Mouse (Mus musculus) MN1 (cell line): ENCODE measurements around the gene Olfr69.
"Not testable (repeated sequence)": the region's sequence is repeated elsewhere in the genome, so short reads cannot be mapped to it uniquely, and the experiment has no call there.

Experiments used
- DNase-seq: peaks from one replicate; pipeline ENCODE4 v3.0.0-alpha.2; 2016; ENCODE audit warnings: low spot score

Olfr69 gene

DNA sequence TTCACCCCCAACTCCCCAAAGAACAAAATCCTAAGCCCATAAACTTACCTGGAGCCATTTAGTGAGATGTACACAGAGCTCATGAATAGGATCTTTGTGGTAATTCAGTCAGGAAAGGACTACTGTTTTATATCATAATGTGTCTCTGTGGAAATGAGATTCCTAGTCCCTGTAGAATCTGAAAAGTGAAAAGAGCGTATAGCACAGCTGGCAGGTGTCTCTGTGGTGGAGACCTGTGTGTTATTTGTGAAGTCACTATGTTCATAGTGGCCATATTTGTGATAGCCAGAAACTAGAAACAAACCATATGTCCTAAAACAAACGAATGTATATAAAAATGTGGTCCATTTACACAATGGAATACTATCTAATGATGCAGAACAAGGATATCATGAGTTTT is at the start of gene Olfr69:
TSS of gene Olfr69 (minus strand) at position 101 of the 400 bp plus-strand sequence.
- DNase-seq: no peak

DNA sequence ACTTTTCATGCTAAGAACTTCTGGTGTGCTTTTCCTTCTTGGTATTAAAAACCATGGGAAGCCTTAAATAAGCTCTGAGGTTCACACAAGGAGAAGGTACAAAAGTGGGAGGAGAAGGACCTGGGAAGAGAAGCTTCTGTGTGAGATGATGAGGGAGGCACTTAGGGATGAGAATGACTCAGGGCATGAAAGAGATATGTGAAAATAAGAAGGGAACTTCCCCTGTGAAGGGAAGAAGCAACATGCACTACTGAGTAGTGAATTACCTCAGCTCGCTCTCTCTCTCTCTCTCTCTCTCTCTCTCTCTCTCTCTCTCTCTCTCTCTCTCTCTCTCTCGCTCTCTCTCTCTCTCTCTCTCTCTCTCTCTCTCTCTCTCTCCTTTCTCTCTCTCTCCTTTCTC is 43.7 kb upstream of the Olfr69 start:
- DNase-seq: not testable (repeated sequence)

DNA sequence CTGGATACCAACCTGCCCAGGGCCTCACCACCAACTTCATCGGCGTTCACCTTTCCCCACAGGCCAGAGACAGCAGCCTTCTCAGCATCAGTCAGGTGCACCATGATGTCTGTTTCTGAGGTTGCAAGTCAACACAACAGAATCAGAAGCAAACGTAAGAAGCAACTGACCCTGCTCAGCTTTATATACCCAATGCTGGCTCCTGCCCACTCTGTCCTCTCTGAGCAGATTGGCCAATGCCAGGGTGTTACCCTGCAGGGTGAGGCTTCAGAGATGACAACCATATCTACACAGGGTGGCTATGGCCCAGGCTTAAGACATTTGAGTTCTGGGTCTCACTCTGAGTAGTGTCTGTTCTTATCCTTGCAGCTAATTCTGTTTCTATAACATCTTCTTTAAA is 42.4 kb upstream of the Olfr69 start, which contains the start of gene Hbb-bt:
TSS of gene Hbb-bt (minus strand) at position 231 of the 400 bp plus-strand sequence.
- no peak for DNase-seq

DNA sequence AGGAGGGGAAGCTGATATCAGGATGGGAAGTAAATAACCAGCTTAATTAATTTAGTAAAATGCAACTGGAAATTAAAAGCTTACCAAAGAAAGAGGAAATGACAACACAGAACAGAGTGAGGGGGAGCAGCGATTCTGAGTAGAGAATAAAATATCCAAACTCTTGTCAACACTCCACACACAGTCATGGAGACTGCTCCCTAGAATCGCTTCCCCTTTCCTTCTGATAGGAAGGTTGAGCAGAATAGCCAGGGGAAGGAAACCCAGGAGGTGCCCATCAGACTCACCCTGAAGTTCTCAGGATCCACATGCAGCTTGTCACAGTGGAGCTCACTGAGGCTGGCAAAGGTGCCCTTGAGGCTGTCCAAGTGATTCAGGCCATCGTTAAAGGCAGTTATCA is 41.8 kb upstream of the Olfr69 start:
- not testable (repeated sequence) for DNase-seq

DNA sequence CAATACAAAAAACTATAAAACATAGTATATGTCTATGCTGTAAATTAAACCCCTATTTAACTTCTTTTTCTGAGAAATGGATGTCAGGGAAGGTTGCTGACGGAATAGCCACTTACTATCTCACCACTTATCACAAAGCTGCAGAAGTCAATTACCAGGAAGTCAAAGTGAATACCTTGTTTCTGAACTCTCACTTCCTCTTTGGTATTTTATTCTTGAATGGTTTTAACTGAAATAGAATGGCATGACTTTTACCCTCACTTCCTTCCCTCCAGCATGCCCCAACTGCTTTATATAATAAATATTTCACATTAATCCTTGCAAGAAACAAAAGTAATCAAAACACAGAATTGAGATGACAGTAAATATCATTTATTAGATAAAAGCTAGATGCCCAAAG is 40.8 kb upstream of the Olfr69 start:
- DNase-seq: no peak

DNA sequence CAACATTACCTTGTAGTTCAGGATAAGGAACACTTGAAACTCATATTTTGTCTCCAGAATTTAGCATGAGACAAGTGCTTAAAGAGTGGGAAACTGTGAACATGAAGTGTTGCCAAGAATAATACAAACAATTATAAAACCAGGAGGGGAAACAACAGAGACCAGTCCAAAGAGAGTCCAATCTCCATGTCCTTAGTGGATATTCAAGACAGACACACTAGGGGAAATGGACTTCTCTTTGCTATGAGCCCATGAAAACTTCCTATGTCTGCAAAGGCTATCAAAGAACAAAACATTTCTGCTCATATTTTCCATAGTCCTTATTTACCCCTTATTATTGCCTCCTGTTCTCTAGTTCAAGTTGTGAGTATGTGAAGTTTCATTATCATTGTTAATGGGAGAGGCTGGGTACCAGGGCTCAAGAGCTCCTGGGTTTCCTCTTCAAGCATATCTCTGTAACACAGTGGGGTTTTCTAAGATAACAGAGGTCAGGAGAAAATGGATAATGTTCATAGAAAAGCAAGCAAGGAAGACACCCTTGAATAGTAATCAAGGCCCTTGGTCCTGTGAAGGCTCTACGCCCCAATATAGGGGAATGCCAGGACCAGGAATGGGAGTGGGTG is 39.9 kb upstream of the Olfr69 start:
- DNase-seq: no peak

DNA sequence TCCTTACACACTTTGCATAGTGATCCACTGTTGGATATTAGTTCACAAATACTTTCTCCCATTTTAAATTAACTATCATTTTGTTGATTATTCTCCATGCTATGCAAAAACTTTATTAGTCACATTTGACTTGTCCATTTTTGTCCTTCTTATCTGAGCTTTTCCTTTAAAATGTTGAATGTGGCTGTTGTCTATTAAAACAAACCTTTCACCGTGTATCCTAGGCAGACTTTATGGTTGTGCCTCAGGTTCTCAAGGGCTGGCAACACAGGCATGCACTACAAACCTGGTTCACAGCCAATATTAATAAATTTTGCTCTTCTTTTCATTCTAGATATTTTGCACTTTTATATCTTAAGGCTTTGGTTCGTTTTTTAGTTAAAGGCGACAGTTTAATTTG is 39.4 kb upstream of the Olfr69 start:
- DNase-seq: no peak

DNA sequence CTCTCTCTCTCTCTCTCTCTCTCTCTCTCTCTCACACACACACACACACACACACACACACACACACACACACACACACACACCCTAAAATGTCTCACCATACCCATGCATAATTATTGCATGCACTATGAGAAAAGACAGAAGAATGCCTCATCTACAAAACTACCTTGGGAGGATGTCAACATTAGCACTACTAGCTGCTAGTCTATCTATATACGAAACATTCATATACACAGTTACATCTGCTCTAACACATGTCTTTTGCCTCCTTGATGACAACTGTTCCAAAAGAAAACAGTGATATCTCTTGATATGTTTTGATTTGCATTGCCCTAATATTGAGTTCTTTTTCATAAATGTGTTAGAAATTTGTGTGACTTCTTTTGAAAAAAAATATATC is 38.9 kb upstream of the Olfr69 start:
- DNase-seq: no peak

DNA sequence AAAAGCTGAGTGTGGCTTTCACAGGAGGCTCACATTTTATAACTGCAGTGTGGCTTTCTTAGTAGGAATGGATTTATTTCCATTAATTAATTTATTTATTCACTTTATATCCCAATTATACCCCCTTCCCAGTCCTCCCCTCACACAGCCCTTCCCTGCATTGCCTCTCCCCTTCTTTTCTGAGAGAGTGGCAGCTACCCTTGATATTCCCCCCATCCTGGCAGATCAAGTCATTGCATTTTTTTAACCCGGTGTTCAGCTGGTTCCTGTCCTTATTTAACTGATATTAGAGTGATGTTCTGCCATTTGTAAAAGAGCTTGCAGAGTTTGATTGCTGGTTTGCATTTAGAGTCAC is 38.4 kb upstream of the Olfr69 start:
- no peak for DNase-seq

DNA sequence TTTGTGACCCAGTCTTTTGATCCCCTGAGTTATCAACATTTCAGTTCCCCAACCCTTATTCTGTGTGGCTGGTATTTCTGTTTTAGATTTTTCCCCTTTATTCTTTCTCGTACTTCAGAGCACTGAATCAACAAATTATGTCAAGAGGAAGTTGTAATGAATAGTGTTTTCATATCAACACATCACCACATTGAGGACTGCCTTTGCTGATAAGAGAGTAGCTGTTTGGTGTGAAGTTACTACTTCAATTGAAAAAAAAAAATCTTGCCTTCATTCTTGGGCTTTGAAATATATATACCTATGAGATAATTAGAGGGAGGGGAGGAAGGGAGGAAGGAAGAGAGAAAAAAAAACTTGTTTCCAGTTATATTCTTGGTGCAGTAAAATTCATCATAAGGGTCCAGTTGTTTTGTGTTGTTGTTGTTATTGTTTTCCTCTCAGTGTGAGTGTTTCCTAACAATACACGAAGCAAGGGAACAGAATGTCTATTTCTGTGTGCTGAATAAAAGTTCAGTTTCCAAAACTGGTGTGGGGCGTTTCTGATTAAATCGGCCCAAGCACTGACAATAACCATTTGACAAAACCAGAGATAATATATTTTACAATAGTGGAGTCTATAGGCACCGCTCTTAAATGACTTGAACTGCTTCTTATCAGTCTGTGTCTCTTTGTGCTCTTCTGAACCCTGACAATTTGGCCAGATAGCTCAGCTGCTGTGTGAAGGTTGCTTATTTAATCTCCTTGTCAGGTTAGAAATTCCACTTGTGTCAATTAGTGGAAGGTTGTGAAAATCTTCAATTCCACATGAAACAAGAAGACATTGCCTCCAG is 37.8 kb upstream of the Olfr69 start:
- no peak for DNase-seq

DNA sequence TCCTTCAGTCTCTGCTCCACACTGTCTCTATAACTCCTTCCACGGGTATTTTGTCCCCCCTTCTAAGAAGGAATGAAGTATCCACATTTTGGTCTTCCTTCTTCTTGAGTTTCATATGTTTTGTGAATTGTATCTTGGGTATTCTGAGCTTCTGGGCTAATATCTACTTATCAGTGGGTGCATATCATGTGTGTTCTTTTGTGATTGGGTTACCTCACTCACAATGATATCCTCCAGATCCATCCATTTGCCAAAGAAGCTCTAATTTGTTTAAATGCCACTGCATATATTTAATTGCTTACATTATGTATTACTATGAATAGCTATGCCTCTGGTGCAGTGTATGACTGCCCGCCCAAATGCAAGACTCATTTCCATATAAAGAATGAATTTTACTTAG is 36.7 kb upstream of the Olfr69 start:
- DNase-seq: not testable (repeated sequence)

DNA sequence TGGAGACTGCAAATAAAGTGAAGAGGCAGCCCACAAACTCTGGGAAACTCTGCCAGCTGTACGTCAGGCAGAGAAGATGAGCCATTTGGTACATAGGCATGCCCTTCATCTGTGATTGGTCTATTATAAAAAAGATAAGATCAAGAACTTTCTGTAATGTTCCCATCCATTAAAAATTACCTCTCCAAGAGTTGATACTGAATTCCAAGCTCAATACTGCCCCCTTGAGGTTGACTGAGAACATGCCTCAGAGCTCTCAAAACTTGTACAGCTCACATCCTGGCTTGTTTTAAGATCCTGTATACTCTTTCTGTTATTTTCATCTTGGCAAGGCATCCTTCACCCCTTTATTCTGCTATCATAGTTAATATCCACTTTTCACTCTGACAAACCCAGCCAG is 35.5 kb upstream of the Olfr69 start:
- peak; percentile 50 for DNase-seq

DNA sequence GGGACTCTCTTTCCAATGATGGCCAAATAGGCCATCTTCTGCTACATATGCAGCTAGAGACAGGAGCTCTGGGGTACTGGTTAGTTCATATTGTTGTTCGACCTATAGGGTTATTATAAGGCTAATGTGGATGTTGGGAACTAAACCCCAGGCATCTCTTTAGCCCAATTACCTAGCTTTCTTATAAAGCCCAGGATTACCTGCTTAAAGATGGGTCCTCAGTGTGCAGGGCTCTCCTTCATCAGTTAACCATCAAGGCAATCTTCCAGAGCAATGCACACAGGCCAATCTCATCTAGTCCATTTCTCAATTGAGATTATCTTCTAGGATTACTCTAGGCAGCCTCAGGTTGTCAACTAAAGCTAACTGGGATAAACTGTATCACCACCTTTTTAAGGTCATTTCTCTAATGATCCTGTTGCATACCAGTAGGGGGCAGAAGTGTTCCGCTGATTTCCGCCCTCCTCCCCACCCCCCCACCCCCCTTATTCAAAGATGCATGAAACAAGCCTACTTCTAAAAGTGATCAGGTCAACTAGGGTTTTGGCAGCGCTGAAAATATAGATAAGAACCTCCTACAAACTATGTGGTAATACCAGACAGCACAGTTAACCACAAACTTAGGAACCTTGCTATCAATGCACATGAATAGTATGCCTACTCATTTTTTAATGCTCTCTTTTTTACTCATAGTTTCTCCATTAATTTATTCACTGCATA is 21.4 kb upstream of the Olfr69 start:
- no peak for DNase-seq

DNA sequence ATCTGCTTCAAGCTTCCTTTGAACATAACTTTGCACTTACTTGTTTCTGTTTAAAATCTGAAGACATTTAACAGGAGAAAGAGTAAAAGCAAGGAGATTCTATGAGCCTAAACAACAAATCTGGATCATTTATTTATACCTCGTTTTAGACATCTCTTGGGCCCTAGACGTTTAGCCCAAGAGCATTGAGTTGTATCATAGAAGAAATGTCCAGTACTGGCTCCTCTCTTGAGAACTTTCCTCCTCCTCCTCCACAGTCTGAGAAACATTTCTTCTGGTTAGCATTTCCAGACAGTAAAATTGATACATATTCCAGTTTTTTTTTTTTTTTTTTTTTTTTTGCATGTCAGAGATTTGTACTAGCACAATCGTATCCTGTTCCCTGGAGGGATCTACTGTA is 20.3 kb upstream of the Olfr69 start, which contains the start of gene Olfr67:
TSS of gene Olfr67 (minus strand) at position 101 of the 400 bp plus-strand sequence.
- no peak for DNase-seq

DNA sequence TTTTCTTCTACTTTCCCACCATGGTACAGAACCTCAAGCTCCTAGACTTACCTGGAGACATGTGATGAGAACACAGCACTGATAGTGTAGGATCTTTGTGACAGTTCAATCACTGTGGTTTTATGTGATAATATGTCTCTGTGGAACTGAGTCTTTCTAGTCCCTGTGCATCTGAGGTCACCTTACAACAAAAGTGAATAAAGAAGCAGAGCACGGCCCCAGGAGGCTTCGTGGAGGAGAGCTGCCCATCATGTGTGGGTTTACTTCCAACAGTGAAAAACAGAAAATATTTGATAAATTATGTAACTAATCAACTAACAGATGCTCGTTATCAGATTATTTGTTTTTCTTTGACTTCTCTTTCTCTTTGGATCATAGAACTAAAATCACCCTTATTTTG is 8.2 kb upstream of the Olfr69 start, which contains the start of gene Olfr68:
TSS of gene Olfr68 (minus strand) at position 101 of the 400 bp plus-strand sequence.
- DNase-seq: no peak

DNA sequence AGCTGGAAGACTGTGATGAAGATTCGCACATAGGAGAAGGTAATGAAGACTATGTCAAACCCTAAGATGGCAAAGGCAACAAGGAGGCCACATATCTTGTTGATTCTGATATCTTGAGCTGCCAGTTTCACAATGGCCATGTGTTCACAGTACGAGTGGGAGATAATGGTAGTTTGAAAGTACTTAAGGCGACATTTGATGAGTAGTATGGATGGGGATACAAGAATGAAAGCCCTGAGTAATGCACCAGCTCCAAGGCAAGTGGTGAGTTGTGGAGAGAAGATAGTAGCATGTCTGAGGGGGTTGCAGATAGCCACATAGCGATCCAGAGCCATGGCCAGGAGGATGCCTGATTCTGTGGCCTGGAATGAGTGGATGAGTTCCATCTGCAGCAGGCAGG is 6.3 kb upstream of the Olfr69 start:
- DNase-seq: not testable (repeated sequence)

DNA sequence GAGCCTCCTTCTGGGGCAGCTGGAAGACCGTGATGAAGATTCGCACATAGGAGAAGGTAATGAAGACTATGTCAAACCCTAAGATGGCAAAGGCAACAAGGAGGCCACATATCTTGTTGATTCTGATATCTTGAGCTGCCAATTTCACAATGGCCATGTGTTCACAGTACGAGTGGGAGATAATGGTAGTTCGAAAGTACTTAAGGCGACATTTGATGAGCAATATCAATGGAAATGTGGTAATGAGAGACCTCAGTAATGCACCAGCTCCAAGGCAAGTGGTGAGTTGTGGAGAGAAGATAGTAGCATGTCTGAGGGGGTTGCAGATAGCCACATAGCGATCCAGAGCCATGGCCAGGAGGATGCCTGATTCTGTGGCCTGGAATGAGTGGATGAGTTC is 3.7 kb downstream of the Olfr69 start:
- DNase-seq: not testable (repeated sequence)

DNA sequence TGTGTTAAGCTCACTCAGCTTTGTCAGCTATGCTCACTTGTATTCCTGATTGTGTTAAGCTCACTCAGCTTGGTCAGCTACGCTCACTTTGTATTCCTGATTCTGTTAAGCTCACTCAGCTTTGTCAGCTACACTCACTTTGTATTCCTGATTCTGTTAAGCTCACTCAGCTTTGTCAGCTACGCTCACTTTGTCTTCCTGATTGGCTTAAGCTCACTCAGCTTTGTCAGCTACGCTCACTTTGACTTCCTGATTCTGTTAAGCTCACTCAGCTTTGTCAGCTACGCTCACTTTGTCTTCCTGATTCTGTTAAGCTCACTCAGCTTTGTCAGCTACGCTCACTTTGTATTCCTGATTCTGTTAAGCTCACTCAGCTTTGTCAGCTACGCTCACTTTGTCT is 9.2 kb downstream of the Olfr69 start:
- not testable (repeated sequence) for DNase-seq

DNA sequence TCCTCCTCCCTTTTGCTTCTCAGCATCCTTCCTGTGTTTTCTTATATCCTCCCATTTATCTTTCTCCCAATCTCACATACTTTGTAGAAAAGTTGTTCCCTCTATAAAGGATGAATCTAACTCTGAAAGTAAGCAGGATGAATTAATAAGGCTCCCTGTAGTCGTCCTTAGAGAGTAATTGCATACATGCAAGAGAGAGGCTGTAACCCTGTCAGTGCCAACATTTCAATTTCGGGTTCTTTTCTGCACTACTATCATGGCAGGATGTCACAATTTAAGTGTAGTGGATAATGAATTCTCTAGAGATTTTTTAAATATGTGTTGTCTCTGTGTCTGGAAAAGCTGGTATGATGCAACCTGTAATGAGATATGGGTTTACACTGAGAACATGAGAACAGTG is 14.2 kb downstream of the Olfr69 start, which contains the start of gene Olfr630:
TSS of gene Olfr630 (minus strand) at position 101 of the 400 bp plus-strand sequence.
- peak; percentile 21 for DNase-seq

DNA sequence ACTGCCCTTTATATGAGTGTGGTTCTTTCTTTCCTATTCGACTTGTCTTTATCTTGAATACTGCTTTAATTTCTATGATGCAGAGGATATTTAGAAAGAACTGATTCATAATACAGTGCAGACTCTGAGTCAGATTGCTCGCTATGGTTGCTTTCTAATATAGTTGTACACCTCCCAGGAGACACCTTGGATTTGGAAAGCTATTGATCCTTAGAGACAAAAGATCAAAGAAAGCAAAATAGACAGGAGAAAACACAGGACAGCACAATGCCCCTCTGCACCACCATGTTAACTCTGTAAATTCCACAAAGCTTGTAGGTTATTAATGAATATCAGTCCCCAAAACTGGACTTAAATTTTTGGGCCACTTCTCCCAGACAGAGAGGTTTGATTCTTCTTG is 26.6 kb downstream of the Olfr69 start, which contains the start of gene Olfr629:
TSS of gene Olfr629 (minus strand) at position 101 of the 400 bp plus-strand sequence.
- no peak for DNase-seq

DNA sequence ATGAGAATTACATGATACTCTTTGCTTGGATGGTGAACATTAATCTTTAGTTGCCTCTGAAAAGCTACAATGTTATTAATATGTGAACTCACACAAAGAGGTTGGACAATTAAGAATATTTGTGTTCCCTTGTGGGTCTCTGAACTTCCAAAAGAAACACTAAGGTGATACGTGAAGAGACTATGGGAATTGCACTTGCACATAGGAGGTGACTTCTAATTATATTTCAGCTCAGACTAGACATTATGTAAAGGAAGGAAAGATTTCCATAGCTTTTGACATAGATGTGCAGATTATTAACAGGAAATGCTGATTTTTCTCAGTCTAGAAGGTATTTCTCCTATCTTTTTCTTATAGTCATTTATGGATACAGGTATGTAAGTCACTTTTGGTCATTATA is 41.3 kb downstream of the Olfr69 start, which contains the start of gene Olfr628:
TSS of gene Olfr628 (plus strand) at position 301 of the 400 bp plus-strand sequence.
- DNase-seq: no peak

DNA sequence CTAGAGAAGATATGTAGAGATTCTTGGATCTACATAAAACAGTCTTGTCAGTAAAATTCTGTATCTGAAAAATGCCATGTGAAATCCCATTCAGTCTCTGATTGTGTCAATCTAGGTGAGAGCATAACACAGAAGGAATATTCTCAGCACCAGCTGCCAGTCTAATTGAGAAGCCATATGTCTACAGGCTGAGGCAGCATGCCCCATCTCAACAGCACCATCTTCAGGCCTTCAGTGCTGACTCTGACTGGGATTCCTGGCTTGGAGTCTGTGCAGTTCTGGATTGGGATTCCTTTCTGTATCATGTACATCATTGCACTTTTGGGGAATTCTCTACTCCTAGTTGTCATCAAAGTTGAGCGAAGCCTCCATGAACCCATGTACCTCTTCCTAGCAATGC is 55.0 kb downstream of the Olfr69 start:
- not testable (repeated sequence) for DNase-seq
